Mouse (Mus musculus) E14TG2a.4 (cell line): ENCODE results near the gene Krtap6-1.
"Not testable (repeated sequence)": the region's sequence is repeated elsewhere in the genome, so short reads cannot be mapped to it uniquely, and the experiment has no call there.

Source experiments
- H3K27me3 ChIP-seq: 2 replicates; pipeline ENCODE4 v1.6.1; 2014; ENCODE audit warnings: low read length, control low read depth; ENCODE audit not compliant: insufficient read depth
- H3K36me3 ChIP-seq: 2 replicates; pipeline ENCODE4 v1.6.1; 2014; ENCODE audit warnings: low read length, control low read depth; ENCODE audit not compliant: insufficient read depth
- H3K4me1 ChIP-seq: replicated peaks from 2 replicates; pipeline ENCODE4 v1.6.1; 2014; ENCODE audit warnings: low read depth, low read length, control low read depth
- H3K4me3 ChIP-seq: replicated peaks from 2 replicates; pipeline ENCODE4 v1.5.1; 2014; ENCODE audit warnings: mild to moderate bottlenecking, low read length
- H3K9me3 ChIP-seq: 2 replicates; pipeline ENCODE4 v1.6.1; 2014; ENCODE audit warnings: low read length, control low read depth
- CTCF ChIP-seq: conservative IDR thresholded peaks from 2 replicates; pipeline ENCODE4 v1.5.1; 2014; ENCODE audit warnings: low read length
- NANOG ChIP-seq: IDR thresholded peaks from 2 replicates; pipeline ENCODE4 v1.6.1; 2014; ENCODE audit warnings: borderline replicate concordance, low read length, mixed read lengths
- POU5F1 ChIP-seq: IDR thresholded peaks from 2 replicates; pipeline ENCODE4 v1.6.1; 2014; ENCODE audit warnings: low read length, borderline replicate concordance

Krtap6-1 gene

DNA sequence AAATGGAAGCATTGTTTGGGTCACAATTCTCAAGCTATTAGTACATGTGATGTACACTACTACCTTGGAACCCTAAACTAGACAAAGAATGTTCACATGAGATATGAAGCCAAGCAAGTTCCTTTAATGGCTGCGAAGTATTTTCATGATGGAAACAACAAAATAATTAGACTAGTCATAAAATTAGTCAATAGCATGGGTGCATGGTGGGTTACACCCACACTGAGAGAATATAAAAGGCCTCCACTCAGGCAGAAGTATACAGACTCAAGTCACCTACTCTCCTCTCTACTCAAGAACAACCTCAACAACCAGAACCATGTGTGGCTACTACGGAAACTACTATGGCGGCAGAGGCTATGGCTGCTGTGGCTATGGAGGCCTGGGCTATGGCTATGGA is at the start of gene Krtap6-1:
TSS of gene Krtap6-1 (plus strand) at position 301 of the 400 bp plus-strand sequence.
- not testable (repeated sequence) for H3K4me1 ChIP-seq, H3K36me3 ChIP-seq, H3K4me3 ChIP-seq, H3K9me3 ChIP-seq, H3K27me3 ChIP-seq

DNA sequence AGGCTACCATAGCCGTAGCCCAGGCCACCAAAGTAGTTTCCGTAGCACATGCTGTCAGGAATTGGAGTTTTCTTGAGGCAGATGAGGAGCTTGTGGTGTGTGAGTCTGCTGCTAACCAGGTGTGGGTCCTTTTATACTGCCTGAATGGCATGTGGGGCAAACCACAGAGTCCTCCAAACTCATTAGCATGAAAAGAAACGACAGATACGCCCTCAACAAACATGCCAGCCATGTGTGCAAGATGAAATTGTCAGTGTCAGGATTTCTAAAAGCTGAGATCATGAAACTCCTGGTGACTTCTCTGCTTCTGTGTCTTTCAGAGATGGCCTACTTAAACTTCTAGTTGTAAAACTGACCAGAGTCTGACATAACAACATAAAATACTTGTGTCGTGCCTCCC is 20.8 kb upstream of the Krtap6-1 start, which contains the start of gene Krtap22-2:
TSS of gene Krtap22-2 (minus strand) at position 101 of the 400 bp plus-strand sequence.
- Histone ChIP-seq H3K9me3 (no peaks in the 10 kb centered on the region), H3K4me3 (no peak within 1 kb of the TSS), H3K36me3 (no peaks in the 10 kb centered on the region), H3K27me3 (no peaks in the 10 kb centered on the region), H3K4me1 (no peaks in the 10 kb centered on the region)
- no peak for TF ChIP-seq NANOG
- no peak for TF ChIP-seq CTCF
- TF ChIP-seq POU5F1, result no peak

DNA sequence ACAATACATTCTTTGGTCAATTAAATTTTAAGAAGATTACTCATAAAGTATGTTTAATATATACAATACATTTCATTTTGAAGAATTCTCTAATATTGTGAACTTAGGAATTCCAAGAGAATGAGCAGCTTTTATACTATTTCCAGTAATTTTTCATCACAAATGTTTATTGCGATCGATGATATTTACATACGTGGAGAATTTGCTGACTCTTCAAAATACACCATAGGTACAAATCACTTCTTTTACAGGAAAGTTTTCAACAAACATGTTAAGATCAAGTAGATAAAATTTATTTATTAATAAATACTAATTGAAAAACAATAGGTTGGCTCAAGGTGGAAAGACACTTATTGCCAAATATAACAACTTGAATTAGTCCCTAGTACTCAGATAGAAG is 17.5 kb upstream of the Krtap6-1 start:
- H3K4me3 ChIP-seq, result no peak overlapping the region
- TF ChIP-seq CTCF, result no peak
- TF ChIP-seq POU5F1, result no peak
- TF ChIP-seq NANOG, result no peak
- H3K36me3 ChIP-seq, result no peaks in the 10 kb centered on the region
- H3K9me3 ChIP-seq, result no peaks in the 10 kb centered on the region
- no peaks in the 10 kb centered on the region for H3K27me3 ChIP-seq
- H3K4me1 ChIP-seq, result no peaks in the 10 kb centered on the region

DNA sequence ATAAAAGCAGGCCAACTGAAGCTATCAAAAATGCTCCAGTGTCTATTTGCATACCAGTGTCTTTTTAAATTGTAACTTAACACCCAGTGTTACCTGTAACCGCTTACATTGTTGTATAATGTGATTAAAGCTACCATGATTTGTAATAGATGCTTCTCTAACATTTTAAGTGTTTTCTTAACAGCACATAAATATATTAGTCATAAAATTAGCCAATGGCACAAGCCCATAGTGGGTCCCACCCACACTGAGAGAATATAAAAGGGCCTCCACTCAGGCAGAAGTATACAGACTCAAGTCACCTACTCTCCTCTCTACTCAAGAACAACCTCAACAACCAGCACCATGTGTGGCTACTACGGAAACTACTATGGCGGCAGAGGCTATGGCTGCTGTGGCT is 16.5 kb upstream of the Krtap6-1 start, which contains the start of gene Gm10229:
TSS of gene Gm10229 (plus strand) at position 301 of the 400 bp plus-strand sequence.
- not testable (repeated sequence) for H3K9me3 ChIP-seq, H3K27me3 ChIP-seq, H3K36me3 ChIP-seq, H3K4me3 ChIP-seq, H3K4me1 ChIP-seq

DNA sequence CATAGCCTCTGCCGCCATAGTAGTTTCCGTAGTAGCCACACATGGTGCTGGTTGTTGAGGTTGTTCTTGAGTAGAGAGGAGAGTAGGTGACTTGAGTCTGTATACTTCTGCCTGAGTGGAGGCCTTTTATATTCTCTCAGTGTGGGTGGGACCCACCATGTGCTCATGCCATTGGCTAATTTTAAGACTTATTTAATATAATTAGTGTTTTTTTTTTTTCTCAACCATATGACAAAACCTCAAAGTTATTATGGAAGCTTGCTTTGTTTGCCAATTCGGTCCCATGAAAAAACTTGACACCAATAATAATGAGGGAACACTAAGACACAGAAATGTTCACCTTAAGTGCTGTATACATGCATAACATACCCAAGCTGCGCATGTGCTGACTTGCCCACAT is 9.9 kb downstream of the Krtap6-1 start, which contains the start of gene Gm10228:
TSS of gene Gm10228 (minus strand) at position 101 of the 400 bp plus-strand sequence.
- H3K4me3 ChIP-seq, H3K27me3 ChIP-seq, H3K4me1 ChIP-seq, H3K36me3 ChIP-seq, H3K9me3 ChIP-seq: not testable (repeated sequence)

DNA sequence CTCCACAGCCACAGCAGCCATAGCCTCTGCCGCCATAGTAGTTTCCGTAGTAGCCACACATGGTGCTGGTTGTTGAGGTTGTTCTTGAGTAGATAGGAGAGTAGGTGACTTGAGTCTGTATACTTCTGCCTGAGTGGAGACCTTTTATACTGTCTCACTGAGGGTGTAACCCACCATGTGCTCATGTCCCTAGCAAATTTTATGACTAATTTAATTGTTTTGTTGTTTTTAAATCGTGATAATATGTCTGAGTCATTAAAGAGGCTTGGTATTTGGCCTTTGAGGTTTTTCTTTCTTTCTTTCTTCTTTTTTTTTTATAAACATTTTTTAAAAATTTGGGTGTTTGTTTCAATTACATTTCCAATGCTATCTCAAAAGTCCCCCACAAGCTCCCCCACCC is 16.3 kb downstream of the Krtap6-1 start, which contains the start of gene Krtap6-5:
TSS of gene Krtap6-5 (minus strand) at position 101 of the 400 bp plus-strand sequence.
- TF ChIP-seq CTCF (no peak), NANOG (no peak), POU5F1 (no peak)
- no peak within 1 kb of the TSS for H3K4me3 ChIP-seq
- no peaks in the 10 kb centered on the region for H3K36me3 ChIP-seq
- H3K9me3 ChIP-seq, result no peaks in the 10 kb centered on the region
- no peaks in the 10 kb centered on the region for H3K27me3 ChIP-seq
- H3K4me1 ChIP-seq, result no peaks in the 10 kb centered on the region

DNA sequence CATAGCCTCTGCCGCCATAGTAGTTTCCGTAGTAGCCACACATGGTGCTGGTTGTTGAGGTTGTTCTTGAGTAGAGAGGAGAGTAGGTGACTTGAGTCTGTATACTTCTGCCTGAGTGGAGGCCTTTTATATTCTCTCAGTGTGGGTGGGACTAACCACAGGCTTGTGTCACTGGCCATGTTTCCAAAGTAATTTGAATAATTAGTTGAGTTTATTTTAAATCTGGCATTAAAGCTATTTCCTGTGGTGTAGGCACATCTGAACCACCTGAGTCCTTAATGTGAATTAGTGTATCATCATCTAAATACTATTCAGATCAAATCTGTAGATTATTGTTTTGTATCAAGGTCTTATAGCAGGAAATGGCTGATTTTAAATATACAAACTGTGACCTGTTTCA is 32.4 kb downstream of the Krtap6-1 start, which contains the start of gene 1110025L11Rik:
TSS of gene 1110025L11Rik (minus strand) at position 101 of the 400 bp plus-strand sequence.
- H3K27me3 ChIP-seq, H3K4me1 ChIP-seq, H3K9me3 ChIP-seq, H3K36me3 ChIP-seq, H3K4me3 ChIP-seq: not testable (repeated sequence)

DNA sequence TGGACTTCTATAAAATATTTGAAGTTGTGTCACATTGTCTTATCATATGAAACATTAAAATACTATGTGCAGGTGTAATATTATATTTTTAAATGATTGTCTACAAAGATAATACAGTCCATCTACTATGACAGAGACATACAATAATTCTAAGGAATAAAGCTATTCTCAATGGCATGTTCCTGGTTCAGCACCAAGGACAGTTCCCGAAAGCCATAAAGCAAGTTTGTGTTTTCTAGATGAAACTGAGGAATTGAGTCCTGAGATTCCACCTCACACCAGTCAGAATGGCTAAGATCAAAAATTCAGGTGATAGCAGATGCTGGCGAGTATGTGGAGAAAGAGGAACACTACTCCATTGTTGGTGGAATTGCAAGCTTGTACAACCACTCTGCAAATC is 39.5 kb downstream of the Krtap6-1 start:
- H3K27me3 ChIP-seq, H3K9me3 ChIP-seq, H3K4me1 ChIP-seq, H3K36me3 ChIP-seq, H3K4me3 ChIP-seq: not testable (repeated sequence)
